Mouse (Mus musculus): ENCODE measurements around the gene Slc25a10. TPM values are rescaled to one million over a fixed set of nuclear protein-coding genes. Genes with fewer than 3 reads are reported as not detected.

Gene Slc25a10
- polyA plus RNA-seq (2015; fragmentation: Nextera tagmentation; extraction: Ambion mirVana): 31.7 and 31.9 TPM in 2 replicates

DNA sequence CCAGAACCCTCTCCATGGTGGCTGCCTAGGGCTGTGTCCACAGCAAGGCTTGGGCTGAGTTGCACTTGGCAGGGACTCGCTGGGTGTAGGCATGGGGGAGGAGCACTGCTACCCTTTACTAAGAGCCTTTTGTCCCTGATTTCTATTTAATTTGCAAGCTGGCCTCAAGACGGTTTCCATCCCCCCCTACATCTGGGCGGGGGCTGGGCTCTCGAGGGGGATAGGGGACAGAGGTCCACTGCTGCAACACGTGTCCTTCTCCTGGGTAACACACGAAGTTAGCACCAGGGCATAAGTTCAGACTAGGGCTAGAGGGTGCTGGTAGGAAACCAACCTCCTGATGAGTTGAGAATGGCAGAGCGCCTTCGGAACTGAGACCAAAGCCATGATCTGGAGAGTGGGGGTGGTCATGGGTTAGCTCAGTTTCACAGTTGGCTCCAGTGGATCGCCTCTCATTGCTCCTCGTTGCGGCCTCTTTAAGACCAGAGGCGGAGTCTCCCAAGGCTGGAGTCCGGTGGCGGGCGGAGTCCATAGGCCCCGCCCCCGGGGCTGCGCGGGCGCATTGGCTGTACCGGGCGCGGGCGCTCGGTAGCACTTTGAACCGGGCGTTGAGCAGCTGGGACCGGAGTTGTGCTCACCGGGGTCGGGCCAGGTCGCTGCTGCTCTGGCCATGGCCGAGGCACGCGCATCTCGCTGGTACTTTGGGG lies at the start of gene Slc25a10:
Gene Slc25a10, plus strand, starts transcription at position 524 of the 707 bp plus-strand sequence.
- H3K36me3 ChIP-seq: peaks cover 38% of the 10 kb centered on the region

DNA sequence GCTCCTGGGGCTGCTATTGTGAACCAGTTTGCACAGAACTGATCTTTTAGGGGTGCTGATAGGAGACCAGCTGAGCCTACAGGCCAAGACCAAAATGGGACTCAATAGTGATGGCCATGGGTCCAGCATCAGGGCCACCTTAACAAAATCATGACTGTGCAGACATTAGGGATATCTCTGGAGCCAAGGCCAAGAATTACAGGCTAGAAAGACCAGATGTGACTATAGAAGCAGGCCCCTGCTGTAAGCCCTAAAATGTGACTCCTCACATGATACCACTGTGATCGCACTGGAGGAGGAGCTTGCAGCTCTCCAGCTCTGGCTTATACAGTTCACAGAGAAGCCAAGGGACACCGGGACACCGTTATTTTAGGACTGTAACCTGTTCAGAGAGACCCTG lies 49.3 kb upstream of the Slc25a10 start, which contains the start of gene Tspan10:
Gene Tspan10, plus strand, starts transcription at position 301 of the 400 bp plus-strand sequence.
- Histone ChIP-seq H3K27ac (replicated peaks) (no peak within 1 kb of the TSS), H3K4me2 (no peak within 1 kb of the TSS), H3K4me1 (replicated peaks) (no peaks in the 10 kb centered on the region), H3K9ac (no peak within 1 kb of the TSS), H3K36me3 (no peaks in the 10 kb centered on the region), H3K9me3 (no peaks in the 10 kb centered on the region), H3K27me3 (no peaks in the 10 kb centered on the region), H3K4me3 (no peak within 1 kb of the TSS)
- no peak for ATAC-seq (ENCODE audit: low FRiP score, low read depth)
- WGBS: 92% methylated on average over 3 of the region's 3 CpGs

More for the DNA sequence above, at the start of gene Slc25a10:
- no peaks in the 10 kb centered on the region for H3K27me3 ChIP-seq
- H3K4me3 ChIP-seq: peak within 1 kb of the TSS; percentile 66
- no peaks in the 10 kb centered on the region for H3K9me3 ChIP-seq
- peak; percentile 91 for ATAC-seq (ENCODE audit: low FRiP score, low read depth)
- peak within 1 kb of the TSS; percentile 71 for H3K27ac ChIP-seq (replicated peaks)
- H3K4me1 ChIP-seq (replicated peaks): peaks cover 37% of the 10 kb centered on the region
- H3K4me2 ChIP-seq: peak within 1 kb of the TSS; percentile 94
- peak within 1 kb of the TSS; percentile 73 for H3K9ac ChIP-seq
- under 1% methylated on average over 35 of the region's 35 CpGs for WGBS

DNA sequence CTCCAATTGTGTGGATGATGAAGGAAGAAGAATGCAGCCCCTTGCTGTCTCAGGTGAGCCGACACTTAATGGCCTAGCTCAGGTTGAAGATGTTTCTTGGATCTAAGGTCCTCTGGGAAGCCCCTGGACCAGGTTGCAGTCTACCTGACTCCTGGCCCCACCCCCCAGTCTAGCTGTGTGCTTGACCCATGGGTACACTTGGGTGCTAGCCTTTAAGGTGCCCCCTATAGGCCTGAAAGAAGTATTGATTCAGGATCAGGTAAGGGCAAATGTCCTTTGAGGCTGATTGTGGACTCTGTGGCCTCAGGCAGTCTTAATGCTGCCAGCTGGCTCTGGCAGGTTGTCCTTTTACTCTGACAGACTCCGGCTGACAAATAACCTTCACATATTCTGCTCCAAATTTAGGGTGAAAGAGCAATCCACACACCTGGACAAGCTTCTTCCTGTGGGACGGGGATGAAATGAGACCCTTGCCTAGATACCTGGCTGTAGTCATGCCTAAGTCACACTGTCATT lies 48.8 kb upstream of the Slc25a10 start:
- WGBS: 91% methylated on average over 3 of the region's 3 CpGs
- H3K36me3 ChIP-seq: no peaks in the 10 kb centered on the region
- H3K27ac ChIP-seq (replicated peaks): no peak overlapping the region
- no peak for ATAC-seq (ENCODE audit: low FRiP score, low read depth)
- no peak overlapping the region for H3K9ac ChIP-seq
- H3K4me2 ChIP-seq: no peak overlapping the region
- H3K27me3 ChIP-seq: no peaks in the 10 kb centered on the region
- no peaks in the 10 kb centered on the region for H3K4me1 ChIP-seq (replicated peaks)
- H3K9me3 ChIP-seq: no peaks in the 10 kb centered on the region
- no peak overlapping the region for H3K4me3 ChIP-seq

DNA sequence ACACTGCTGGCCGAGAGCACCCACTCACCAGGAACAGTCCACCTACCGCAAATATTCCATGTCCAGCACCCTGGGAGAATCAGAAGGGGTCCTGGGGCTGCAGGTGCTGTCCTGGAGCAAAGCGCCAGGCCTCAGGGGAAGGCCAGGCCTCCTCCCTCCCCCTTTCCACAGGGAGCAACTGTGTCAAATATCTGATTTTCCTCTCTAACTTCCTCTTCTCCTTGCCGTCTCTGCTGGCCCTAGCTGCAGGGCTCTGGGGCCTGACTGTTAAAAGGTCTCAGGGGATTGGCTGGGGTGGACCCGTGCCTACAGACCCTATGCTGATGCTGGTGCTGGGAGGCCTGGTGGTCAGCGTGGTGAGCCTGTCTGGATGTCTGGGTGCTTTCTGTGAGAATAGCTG lies 47.5 kb upstream of the Slc25a10 start:
- no peak for ATAC-seq (ENCODE audit: low FRiP score, low read depth)
- H3K4me3 ChIP-seq: no peak overlapping the region
- WGBS: 77% methylated on average over 6 of the region's 6 CpGs
- no peaks in the 10 kb centered on the region for H3K27me3 ChIP-seq
- no peaks in the 10 kb centered on the region for H3K9me3 ChIP-seq
- H3K9ac ChIP-seq: no peak overlapping the region
- no peaks in the 10 kb centered on the region for H3K36me3 ChIP-seq
- no peak overlapping the region for H3K27ac ChIP-seq (replicated peaks)
- H3K4me1 ChIP-seq (replicated peaks): no peaks in the 10 kb centered on the region
- no peak overlapping the region for H3K4me2 ChIP-seq

DNA sequence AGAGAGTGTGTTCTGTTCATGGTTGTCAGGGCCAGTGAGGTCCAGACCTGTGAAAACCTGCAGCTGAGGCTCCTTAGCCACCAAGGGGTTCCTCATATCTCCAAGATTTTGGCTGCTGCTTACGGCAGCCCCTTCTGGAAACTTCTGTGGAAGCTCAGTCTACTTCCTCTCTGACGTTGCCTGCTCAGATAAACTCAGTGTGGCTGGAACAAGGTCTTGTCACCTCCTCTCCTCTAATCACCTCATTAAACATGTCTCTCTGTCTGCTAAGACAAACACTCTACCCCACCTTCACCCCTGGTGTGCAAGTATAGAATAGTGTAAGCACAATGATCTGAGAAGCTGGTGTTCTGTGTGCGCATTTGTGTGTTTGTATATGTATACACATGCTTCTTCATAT lies 46.2 kb upstream of the Slc25a10 start:
- no peaks in the 10 kb centered on the region for H3K36me3 ChIP-seq
- no peak overlapping the region for H3K9ac ChIP-seq
- no peak overlapping the region for H3K4me2 ChIP-seq
- H3K27me3 ChIP-seq: no peaks in the 10 kb centered on the region
- no peaks in the 10 kb centered on the region for H3K9me3 ChIP-seq
- H3K27ac ChIP-seq (replicated peaks): no peak overlapping the region
- no peaks in the 10 kb centered on the region for H3K4me1 ChIP-seq (replicated peaks)
- 82% methylated on average over 3 of the region's 3 CpGs for WGBS
- H3K4me3 ChIP-seq: no peak overlapping the region
- ATAC-seq (ENCODE audit: low FRiP score, low read depth): no peak

DNA sequence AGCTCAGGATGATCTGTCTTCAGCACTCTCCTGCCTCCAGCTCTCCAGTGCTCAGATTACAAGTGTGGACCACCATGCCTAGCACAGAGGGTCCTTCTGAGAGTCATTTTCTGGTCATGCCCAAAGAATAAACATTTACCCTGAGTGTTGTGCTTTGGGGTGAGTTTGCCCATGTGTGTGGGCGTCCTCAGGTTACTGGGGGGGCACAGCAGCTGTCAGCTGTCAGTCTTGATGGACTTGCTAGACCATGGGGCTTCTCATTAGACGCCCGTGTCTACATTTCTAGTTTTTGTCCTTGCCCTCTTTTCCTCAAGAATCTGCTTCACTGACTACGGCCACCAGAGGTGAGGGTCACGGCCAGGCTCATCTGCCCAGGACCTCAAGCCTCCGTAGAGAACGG lies 44.5 kb upstream of the Slc25a10 start:
- Histone ChIP-seq H3K4me2 (no peak overlapping the region), H3K36me3 (no peaks in the 10 kb centered on the region), H3K9ac (no peak overlapping the region), H3K4me3 (no peak overlapping the region), H3K9me3 (no peaks in the 10 kb centered on the region), H3K27ac (replicated peaks) (no peak overlapping the region), H3K4me1 (replicated peaks) (no peaks in the 10 kb centered on the region), H3K27me3 (no peaks in the 10 kb centered on the region)
- WGBS: 85% methylated on average over 7 of the region's 7 CpGs
- no peak for ATAC-seq (ENCODE audit: low FRiP score, low read depth)

DNA sequence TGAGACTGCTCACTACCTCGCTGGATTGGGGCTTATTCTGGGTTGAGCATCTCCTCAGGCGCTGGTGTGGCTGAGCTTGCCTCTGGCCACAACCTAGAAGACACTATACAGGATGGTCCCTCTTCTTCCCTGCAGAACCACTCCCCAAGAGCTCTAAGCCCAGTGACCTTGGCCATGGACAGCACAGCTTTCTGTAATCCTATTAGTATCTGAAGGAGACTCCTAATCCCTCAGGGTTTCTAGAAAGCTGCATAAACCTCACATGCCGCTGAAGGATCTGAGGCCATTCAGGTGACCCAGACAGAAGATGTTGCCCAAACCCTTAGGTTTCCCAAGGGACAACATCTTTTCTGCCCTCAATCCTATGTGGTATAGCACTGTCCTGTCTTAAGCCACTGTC lies 39.4 kb upstream of the Slc25a10 start:
- no peaks in the 10 kb centered on the region for H3K36me3 ChIP-seq

DNA sequence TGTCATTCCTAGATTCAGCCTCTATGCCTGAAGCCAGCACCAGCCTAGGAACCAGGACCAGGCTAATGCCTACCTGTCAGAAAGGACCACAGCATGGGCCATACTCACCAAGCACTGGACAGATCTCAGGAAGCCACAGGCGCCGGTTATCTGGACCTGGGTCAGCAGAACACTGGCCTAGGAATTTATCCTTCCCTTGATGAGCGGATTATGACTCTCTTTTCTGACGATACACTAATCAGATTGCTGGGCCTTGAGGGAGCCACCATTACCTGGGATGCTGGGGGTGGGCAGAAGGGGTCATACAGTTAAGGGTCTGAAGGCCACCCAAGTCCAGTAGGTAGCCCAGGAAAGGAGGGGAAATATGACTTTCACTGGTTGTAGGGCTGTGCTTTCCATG lies 38.3 kb upstream of the Slc25a10 start, which contains the start of gene Pde6g:
Gene Pde6g, minus strand, starts transcription at position 195 of the 400 bp plus-strand sequence.
- H3K4me3 ChIP-seq: no peak within 1 kb of the TSS
- WGBS: 90% methylated on average over 4 of the region's 4 CpGs
- ATAC-seq (ENCODE audit: low FRiP score, low read depth): no peak

More for the DNA sequence above, 39.4 kb upstream of the Slc25a10 start:
- no peak for ATAC-seq (ENCODE audit: low FRiP score, low read depth)
- H3K4me1 ChIP-seq (replicated peaks): peaks cover 6% of the 10 kb centered on the region
- no peak overlapping the region for H3K27ac ChIP-seq (replicated peaks)
- no peaks in the 10 kb centered on the region for H3K27me3 ChIP-seq
- H3K4me3 ChIP-seq: no peak overlapping the region
- H3K9ac ChIP-seq: no peak overlapping the region
- 73% methylated on average over 3 of the region's 3 CpGs for WGBS
- no peaks in the 10 kb centered on the region for H3K9me3 ChIP-seq
- no peak overlapping the region for H3K4me2 ChIP-seq

DNA sequence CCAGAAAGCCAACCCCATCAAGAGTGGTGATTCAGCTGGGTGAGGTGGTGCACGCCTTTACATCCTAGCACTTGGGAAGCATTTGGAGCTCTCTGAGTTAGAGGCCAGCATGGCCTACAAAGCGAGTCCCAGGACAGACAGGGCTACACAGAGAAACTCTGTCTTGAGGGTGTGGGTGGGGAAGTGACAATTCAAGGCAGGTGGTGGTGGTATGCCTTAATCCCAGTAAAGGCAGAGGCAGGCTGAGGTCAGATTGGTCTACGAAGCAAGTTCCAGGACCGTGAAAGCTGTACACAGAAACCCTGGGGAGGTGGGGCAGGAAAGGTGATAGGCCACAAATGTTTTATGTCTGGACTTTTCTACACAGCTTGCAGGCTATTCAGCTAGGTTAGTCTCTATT lies 36.7 kb upstream of the Slc25a10 start:
- Histone ChIP-seq H3K36me3 (peaks cover 3% of the 10 kb centered on the region; the same call in 1 of the 2 replicates), H3K9me3 (no peaks in the 10 kb centered on the region), H3K9ac (no peak overlapping the region), H3K4me2 (no peak overlapping the region), H3K4me3 (no peak overlapping the region), H3K4me1 (replicated peaks) (peaks cover 20% of the 10 kb centered on the region), H3K27ac (replicated peaks) (no peak overlapping the region), H3K27me3 (no peaks in the 10 kb centered on the region)
- no peak for ATAC-seq (ENCODE audit: low FRiP score, low read depth)
- WGBS: 92% methylated on average over 4 of the region's 4 CpGs

More for the DNA sequence above, 38.3 kb upstream of the Slc25a10 start, which contains the start of gene Pde6g:
- H3K4me1 ChIP-seq (replicated peaks): peaks cover 8% of the 10 kb centered on the region
- H3K9me3 ChIP-seq: no peaks in the 10 kb centered on the region
- no peak within 1 kb of the TSS for H3K27ac ChIP-seq (replicated peaks)
- no peaks in the 10 kb centered on the region for H3K27me3 ChIP-seq
- H3K4me2 ChIP-seq: no peak within 1 kb of the TSS
- no peak within 1 kb of the TSS for H3K9ac ChIP-seq
- no peaks in the 10 kb centered on the region for H3K36me3 ChIP-seq

DNA sequence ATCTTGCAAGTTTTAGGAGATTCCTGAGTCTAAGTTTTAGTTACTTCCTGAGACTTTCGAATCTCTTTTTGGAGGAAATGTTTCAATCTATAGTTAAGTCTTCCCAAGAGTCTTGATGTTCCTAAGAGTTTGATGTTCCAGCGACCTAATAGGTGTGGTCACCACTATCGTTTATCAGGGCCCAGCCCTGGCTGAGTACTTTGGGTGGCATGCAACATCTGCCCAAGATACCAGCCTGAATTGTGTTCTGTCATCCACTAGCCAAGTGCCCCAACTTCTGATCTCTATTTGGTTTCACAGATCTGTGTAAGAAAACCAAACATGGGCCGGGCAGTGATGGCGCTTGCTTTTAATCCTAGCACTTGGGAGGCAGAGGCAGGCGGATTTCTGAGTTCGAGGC lies 36.2 kb upstream of the Slc25a10 start:
- H3K4me3 ChIP-seq: no peak overlapping the region
- ATAC-seq (ENCODE audit: low FRiP score, low read depth): no peak

DNA sequence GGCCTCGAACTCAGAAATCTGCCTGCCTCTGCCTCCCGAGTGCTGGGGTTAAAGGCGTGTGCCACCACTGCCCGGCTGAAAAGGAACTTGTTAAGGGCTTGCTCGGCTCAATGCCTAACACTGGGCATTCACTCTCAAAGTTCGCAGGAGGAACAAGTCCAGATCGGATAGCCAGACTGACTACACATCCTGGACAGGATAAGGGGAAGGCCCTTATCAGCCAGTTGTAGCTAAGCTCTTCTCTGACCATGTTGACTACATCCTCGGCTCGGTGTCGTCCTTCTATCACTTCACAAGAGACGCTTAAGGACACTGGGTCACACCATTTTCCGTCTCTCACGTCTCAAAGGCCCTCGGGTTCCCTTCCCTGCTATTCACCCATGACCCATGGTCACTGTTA lies 34.3 kb upstream of the Slc25a10 start:
- H3K36me3 ChIP-seq: peaks cover 15% of the 10 kb centered on the region
- WGBS: 32% methylated on average over 14 of the region's 14 CpGs
- peak overlapping the region; percentile 90 for H3K27ac ChIP-seq (replicated peaks)
- peak overlapping the region; percentile 88 for H3K4me2 ChIP-seq
- H3K9me3 ChIP-seq: no peaks in the 10 kb centered on the region
- no peak for ATAC-seq (ENCODE audit: low FRiP score, low read depth)
- H3K4me1 ChIP-seq (replicated peaks): peaks cover 20% of the 10 kb centered on the region
- H3K27me3 ChIP-seq: no peaks in the 10 kb centered on the region
- H3K4me3 ChIP-seq: peak overlapping the region; percentile 94
- H3K9ac ChIP-seq: peak overlapping the region; percentile 99

More for the DNA sequence above, 36.2 kb upstream of the Slc25a10 start:
- no peak overlapping the region for H3K9ac ChIP-seq
- no peak overlapping the region for H3K27ac ChIP-seq (replicated peaks)
- 97% methylated on average over 7 of the region's 7 CpGs for WGBS
- no peaks in the 10 kb centered on the region for H3K27me3 ChIP-seq
- H3K9me3 ChIP-seq: no peaks in the 10 kb centered on the region
- H3K4me1 ChIP-seq (replicated peaks): peaks cover 20% of the 10 kb centered on the region
- peaks cover 5% of the 10 kb centered on the region; the same call in 1 of the 2 replicates for H3K36me3 ChIP-seq
- no peak overlapping the region for H3K4me2 ChIP-seq
